Mouse (Mus musculus) CH12.LX (cell line): ENCODE data around the gene Hoxb13. TPM values are rescaled to one million over a fixed set of nuclear protein-coding genes. Genes with fewer than 3 reads are reported as not detected.
A peak's percentile ranks its signal among the peaks of the same experiment; 100 is the strongest.

Experiments used
- DNase-seq: peaks from one replicate; pipeline ENCODE4 v3.0.0-alpha.2; 2013; ENCODE audit errors: extremely low read depth
- H3K27ac ChIP-seq: 2 replicates; pipeline ENCODE4 v1.5.1; 2012; ENCODE audit warnings: low read depth, mild to moderate bottlenecking, control low read depth, moderate library complexity; ENCODE audit not compliant: insufficient read depth
- H3K27me3 ChIP-seq: replicated peaks from 2 replicates; pipeline ENCODE3; 2012; ENCODE audit warnings: inconsistent platforms
- H3K36me3 ChIP-seq, 2 experiments: replicated peaks in 1 of 2; 2 replicates each; pipeline versions ENCODE3 to v1.6.1; 2012; ENCODE audit warnings: inconsistent platforms in 1 of 2, low read length in 1 of 2, mild to moderate bottlenecking in 1 of 2, mixed read lengths in 1 of 2, moderate library complexity in 1 of 2; ENCODE audit not compliant: control insufficient read depth in 1 of 2, insufficient read depth in 1 of 2
- H3K4me1 ChIP-seq, 2 experiments: 2 replicates each; pipeline ENCODE4 v1.6.1; 2012; ENCODE audit warnings: inconsistent platforms in 1 of 2, moderate library complexity in 1 of 2; ENCODE audit not compliant: insufficient read depth in 2 of 2, control insufficient read depth in 1 of 2
- H3K4me2 ChIP-seq: 2 replicates; pipeline ENCODE4 v1.6.1; 2012; ENCODE audit warnings: low read depth, mild to moderate bottlenecking, control low read depth; ENCODE audit not compliant: poor library complexity, insufficient read depth, severe bottlenecking
- H3K4me3 ChIP-seq, 3 experiments: fragments of 150-350 bp in 1 of 3; sonication (generic) in 1 of 3; replicated peaks in 1 of 3; 2 replicates each; pipeline versions ENCODE3 to v1.5.1; 2011 to 2012; ENCODE audit warnings: low read depth in 2 of 3, low read length in 2 of 3, mild to moderate bottlenecking in 2 of 3, moderate library complexity in 2 of 3, control low read depth in 1 of 3, improper control_type of control experiment in 1 of 3, inconsistent platforms in 1 of 3, mixed read lengths in 1 of 3; ENCODE audit not compliant: poor library complexity in 1 of 3
- H3K79me2 ChIP-seq: replicated peaks from 2 replicates; pipeline ENCODE4 v1.6.1; 2012; ENCODE audit warnings: mild to moderate bottlenecking, moderate library complexity; ENCODE audit not compliant: control insufficient read depth, poor library complexity, insufficient read depth, severe bottlenecking; ENCODE audit errors: extremely low read depth
- H3K9ac ChIP-seq: 2 replicates; pipeline ENCODE4 v1.6.1; 2012; ENCODE audit warnings: low read depth, mild to moderate bottlenecking, control low read depth, moderate library complexity; ENCODE audit not compliant: insufficient read depth
- H3K9me3 ChIP-seq: replicated peaks from 2 replicates; pipeline ENCODE3; 2012; ENCODE audit warnings: low read length, inconsistent platforms, mixed read lengths
- BHLHE40 ChIP-seq: IDR thresholded peaks from 2 replicates; pipeline ENCODE4 v1.6.1; 2011; ENCODE audit warnings: mild to moderate bottlenecking, low read depth, low read length, improper control_type of control experiment
- CHD1 ChIP-seq: IDR thresholded peaks from 2 replicates; pipeline ENCODE4 v1.6.1; 2012; ENCODE audit warnings: low read depth, low read length, improper control_type of control experiment, inconsistent platforms
- CTCF ChIP-seq, 2 experiments: IDR thresholded peaks in 1 of 2; conservative IDR thresholded peaks in 1 of 2; 2 replicates each; pipeline ENCODE4 v1.5.1; 2011 to 2012; ENCODE audit warnings: low read depth in 2 of 2, low read length in 2 of 2, improper control_type of control experiment in 1 of 2, inconsistent platforms in 1 of 2, mild to moderate bottlenecking in 1 of 2, moderate library complexity in 1 of 2
- ETS1 ChIP-seq: conservative IDR thresholded peaks from 2 replicates; pipeline ENCODE4 v1.6.1; 2012; ENCODE audit warnings: low read depth, mild to moderate bottlenecking, inconsistent platforms, low read length, improper control_type of control experiment, moderate library complexity
- HCFC1 ChIP-seq: IDR thresholded peaks from 2 replicates; pipeline ENCODE4 v1.6.1; 2012; ENCODE audit warnings: low read depth, mild to moderate bottlenecking, inconsistent platforms, low read length, improper control_type of control experiment
- JUN ChIP-seq: IDR thresholded peaks from 2 replicates; pipeline ENCODE4 v1.6.1; 2011; ENCODE audit warnings: low read depth, mild to moderate bottlenecking, low read length, improper control_type of control experiment, moderate library complexity; ENCODE audit not compliant: insufficient read depth
- JUND ChIP-seq: conservative IDR thresholded peaks from 2 replicates; pipeline ENCODE4 v1.6.1; 2011; ENCODE audit warnings: low read depth, low read length, improper control_type of control experiment
- KAT2A ChIP-seq: IDR thresholded peaks from 2 replicates; pipeline ENCODE4 v1.6.1; 2012; ENCODE audit warnings: low read length, improper control_type of control experiment, inconsistent platforms; ENCODE audit not compliant: insufficient replicate concordance
- MAFK ChIP-seq: IDR thresholded peaks from 2 replicates; pipeline ENCODE4 v1.6.1; 2011; ENCODE audit warnings: low read length, improper control_type of control experiment; ENCODE audit not compliant: insufficient replicate concordance
- MEF2A ChIP-seq: IDR thresholded peaks from 2 replicates; pipeline ENCODE4 v1.6.1; 2014; ENCODE audit warnings: low read depth, mild to moderate bottlenecking, inconsistent platforms, low read length, improper control_type of control experiment, borderline replicate concordance
- MXI1 ChIP-seq: IDR thresholded peaks from 2 replicates; pipeline ENCODE4 v1.6.1; 2011; ENCODE audit warnings: mild to moderate bottlenecking, low read depth, low read length, improper control_type of control experiment
- NRF1 ChIP-seq: IDR thresholded peaks from 2 replicates; pipeline ENCODE4 v1.6.1; 2014; ENCODE audit warnings: low read depth, mild to moderate bottlenecking, inconsistent platforms, low read length, improper control_type of control experiment, moderate library complexity
- PAX5 ChIP-seq: IDR thresholded peaks from 2 replicates; pipeline ENCODE4 v1.6.1; 2012; ENCODE audit warnings: low read length, inconsistent platforms, mixed read lengths
- POLR2A ChIP-seq: IDR thresholded peaks from 2 replicates; pipeline ENCODE4 v1.6.1; 2011; ENCODE audit warnings: low read depth, mild to moderate bottlenecking, improper control_type of control experiment, low read length
- RAD21 ChIP-seq: IDR thresholded peaks from 2 replicates; pipeline ENCODE4 v1.6.1; 2011; ENCODE audit warnings: low read depth, mild to moderate bottlenecking, low read length, improper control_type of control experiment, moderate library complexity
- RCOR1 ChIP-seq: conservative IDR thresholded peaks from 2 replicates; pipeline ENCODE4 v1.6.1; 2012; ENCODE audit warnings: low read depth, mild to moderate bottlenecking, inconsistent platforms, low read length, improper control_type of control experiment
- SIN3A ChIP-seq: IDR thresholded peaks from 2 replicates; pipeline ENCODE4 v1.6.1; 2012; ENCODE audit warnings: low read length, improper control_type of control experiment, inconsistent platforms
- SMC3 ChIP-seq: IDR thresholded peaks from 2 replicates; pipeline ENCODE4 v1.6.1; 2011; ENCODE audit warnings: low read depth, low read length, improper control_type of control experiment
- UBTF ChIP-seq: IDR thresholded peaks from 2 replicates; pipeline ENCODE4 v1.6.1; 2012; ENCODE audit warnings: low read depth, mild to moderate bottlenecking, inconsistent platforms, low read length, improper control_type of control experiment, moderate library complexity
- USF2 ChIP-seq: conservative IDR thresholded peaks from 2 replicates; pipeline ENCODE4 v1.6.1; 2011; ENCODE audit warnings: low read depth, low read length, improper control_type of control experiment
- ZC3H11A ChIP-seq: IDR thresholded peaks from 2 replicates; pipeline ENCODE4 v1.6.1; 2012; ENCODE audit warnings: low read depth, mild to moderate bottlenecking, inconsistent platforms, low read length, improper control_type of control experiment
- ZNF384 ChIP-seq: IDR thresholded peaks from 2 replicates; pipeline ENCODE4 v1.6.1; 2012; ENCODE audit warnings: low read depth, low read length, improper control_type of control experiment, inconsistent platforms
- dilution Hi-C: fragments of 300-500 bp; cut with MboI; formaldehyde crosslinking; loops from 2 replicates; pipeline ENCODE4 v1.14.3; 2020; ENCODE audit warnings: low sequenced_read_pairs; ENCODE audit not compliant: extremely low pct_unique_long_range_greater_than_20kb, extremely low pct_ligation_motif_present
- in situ Hi-C: fragments of 300-500 bp; cut with MboI; formaldehyde crosslinking; loops from 3 replicates; pipeline ENCODE4 v1.14.3; 2019; ENCODE audit warnings: low sequenced_read_pairs, low pct_ligation_motif_present, low pct_unique_long_range_greater_than_20kb, mixed read lengths
- polyA plus RNA-seq: library from polyadenylated mRNA; unstranded; fragments of >175 nt; gene quantifications from 2 replicates; pipeline ENCODE4 v1.2.1, GENCODE M21; 2012; ENCODE audit warnings: low read depth; ENCODE audit not compliant: insufficient read length
- total RNA-seq, 2 experiments: library from RNA; depleted of rRNA; stranded (reverse); fragments of 300-350 nt in 1 of 2; fragments of >200 nt in 1 of 2; gene quantifications; 2 replicates each; pipeline ENCODE4 v1.2.3; 2012 to 2014

The Hoxb13 gene
- total and polyA plus RNA-seq, 3 experiments: 0.08 TPM; not detected in 2

DNA sequence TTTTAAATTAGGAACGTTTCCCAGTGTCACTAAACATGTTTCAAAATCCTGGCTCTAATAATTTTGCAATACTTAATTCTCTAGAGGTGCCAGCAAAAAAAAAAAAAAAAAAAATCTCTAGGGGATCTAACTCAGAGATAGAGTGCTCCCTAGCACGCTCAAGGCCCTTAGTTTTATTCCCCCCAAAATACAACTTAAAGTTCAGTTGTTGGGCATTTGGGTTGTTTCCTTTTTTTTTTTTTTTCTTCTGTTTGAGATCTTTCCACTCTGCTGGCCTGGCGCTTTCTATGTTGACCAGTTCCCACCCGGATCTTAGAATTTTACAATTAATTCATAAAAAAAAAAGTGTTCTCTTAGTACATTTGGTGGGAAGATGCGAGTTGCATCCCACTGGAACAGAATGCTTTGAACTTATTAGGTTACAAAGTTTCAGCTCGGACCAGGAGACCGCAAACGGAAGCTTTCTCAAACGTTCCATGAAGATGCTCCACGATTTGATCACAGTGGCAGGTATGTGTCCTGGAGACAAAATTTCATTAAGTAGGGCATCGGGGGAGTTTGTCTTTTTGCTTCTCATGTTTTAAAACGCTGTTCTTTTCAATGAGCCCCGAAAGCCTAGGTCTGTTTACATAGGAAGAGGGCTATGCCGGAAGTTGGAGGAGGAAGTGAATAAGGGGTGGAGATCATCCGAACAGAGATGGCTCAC, 11.5 kb downstream of the Hoxb13 start (continued):
- TF ChIP-seq BHLHE40: no peak
- no peak for TF ChIP-seq JUN
- TF ChIP-seq USF2: no peak
- no peak for TF ChIP-seq KAT2A
- 0 out of 2 replicates have a peak, but pooled peaks have one; percentile 15 for TF ChIP-seq JUND
- TF ChIP-seq PAX5: no peak
- TF ChIP-seq RAD21: no peak
- no peak for TF ChIP-seq MAFK
- TF ChIP-seq NRF1: no peak
- TF ChIP-seq HCFC1: peak; percentile 59
- peak; percentile 71 for TF ChIP-seq SIN3A

DNA sequence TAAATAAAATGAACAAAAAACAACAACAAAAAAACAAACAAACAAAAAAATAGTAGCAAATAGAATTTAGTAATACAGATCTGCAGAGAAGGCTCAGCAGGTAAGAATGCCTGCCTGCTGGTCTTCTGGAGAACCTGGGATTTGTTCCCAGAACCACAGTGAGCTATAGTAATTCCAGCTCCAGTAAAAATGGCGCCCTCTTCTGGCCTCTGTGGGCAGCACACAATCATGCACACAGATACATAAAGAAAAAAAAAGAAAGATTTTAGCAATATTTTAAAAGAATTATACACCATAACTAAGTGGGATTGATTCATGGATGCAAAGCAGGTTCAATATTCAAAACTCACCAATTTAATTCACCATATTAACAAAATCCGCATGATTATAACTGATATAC, 29.7 kb downstream of the Hoxb13 start:
- DNase-seq: peak; percentile 31
- dilution Hi-C loops (no loop called here), in situ Hi-C loops (no loop called here)
- Histone ChIP-seq H3K4me3 (no peak overlapping the region), H3K79me2 (no peaks in the 10 kb centered on the region), H3K27ac (no peak overlapping the region), H3K4me1 (no peaks in the 10 kb centered on the region), H3K9ac (no peak overlapping the region), H3K27me3 (peaks cover 34% of the 10 kb centered on the region), H3K9me3 (peaks cover 17% of the 10 kb centered on the region), H3K36me3 (no peaks in the 10 kb centered on the region), H3K4me2 (no peak overlapping the region)
- peak; percentile 64 for TF ChIP-seq ZNF384
- peak; percentile 65 for TF ChIP-seq SMC3
- TF ChIP-seq UBTF: no peak
- no peak for TF ChIP-seq NRF1
- TF ChIP-seq RAD21: peak; percentile 28
- peak; percentile 55 to 64 for TF ChIP-seq CTCF (conservative IDR thresholded peaks at IDR 0.05 in 1 of 2, IDR thresholded peaks at IDR 0.05 in 1 of 2; ENCODE audit: low read depth in 2 of 2, low read length in 2 of 2)
- no peak for TF ChIP-seq ETS1
- TF ChIP-seq ZC3H11A: 0 out of 2 replicates have a peak, but pooled peaks have one; percentile 4

DNA sequence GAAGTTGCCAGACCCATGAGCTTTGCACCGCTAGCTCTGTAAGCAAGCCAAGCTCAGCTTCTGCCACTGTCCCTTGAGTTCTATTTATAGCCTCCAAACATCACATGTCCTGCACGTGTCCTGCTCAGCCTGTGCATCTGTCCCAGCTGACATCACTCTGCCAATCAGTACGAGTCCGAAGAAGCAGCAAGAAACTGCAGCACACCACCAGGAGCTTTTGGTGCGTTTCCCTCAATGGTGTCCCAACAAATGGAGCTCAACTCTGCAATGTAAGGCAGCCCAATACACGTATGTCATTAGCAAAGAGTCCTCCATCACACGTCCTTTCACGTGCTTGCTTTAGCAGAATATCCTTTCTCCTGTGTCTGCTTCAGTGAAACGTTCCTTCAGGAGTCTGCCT, 33.6 kb downstream of the Hoxb13 start:
- no peak overlapping the region for H3K4me3 ChIP-seq
- no peak overlapping the region for H3K27ac ChIP-seq
- H3K9ac ChIP-seq: no peak overlapping the region
- H3K9me3 ChIP-seq: peaks cover 11% of the 10 kb centered on the region
- no peak for TF ChIP-seq MXI1
- no peak for TF ChIP-seq POLR2A
- TF ChIP-seq BHLHE40: peak; percentile 37; the same call in 1 of the 2 replicates
- TF ChIP-seq MEF2A: no peak
- no peak for TF ChIP-seq CHD1
- no peak for TF ChIP-seq RCOR1
- no peak for TF ChIP-seq UBTF
- no peak overlapping the region for H3K4me2 ChIP-seq
- peaks cover 30% of the 10 kb centered on the region for H3K27me3 ChIP-seq
- no peaks in the 10 kb centered on the region for H3K79me2 ChIP-seq
- in situ Hi-C loops: no loop called here
- peak; percentile 8 for DNase-seq
- H3K4me1 ChIP-seq: peaks cover 0 to 2% of the 10 kb centered on the region in 2 experiments; a peak in 1 of 4 replicates
- dilution Hi-C loops: no loop called here
- H3K36me3 ChIP-seq: no peaks in the 10 kb centered on the region
